Mouse (Mus musculus) liver, adult 2 months (tissue): Measurements from ENCODE around the gene Ccdc167. TPM values are rescaled to one million over a fixed set of nuclear protein-coding genes. Genes with fewer than 3 reads are reported as not detected.

Source experiments
- DNase-seq: peaks from one replicate; pipeline ENCODE4 v3.0.0-alpha.2; 2011; ENCODE audit warnings: low read depth, low spot score; ENCODE audit errors: extremely low read depth
- H3K27ac ChIP-seq: fragments of 200-500 bp; replicated peaks from 2 replicates; pipeline ENCODE4 v1.5.1; 2012; ENCODE audit warnings: low read depth, mild to moderate bottlenecking, control low read depth, inconsistent platforms, low read length; ENCODE audit not compliant: insufficient read depth
- H3K27me3 ChIP-seq: fragments of 200-500 bp; 2 replicates; pipeline ENCODE4 v1.6.1; 2012; ENCODE audit warnings: mild to moderate bottlenecking, moderate library complexity, low read length, inconsistent platforms; ENCODE audit not compliant: control insufficient read depth, insufficient read depth
- H3K36me3 ChIP-seq: fragments of 200-500 bp; 2 replicates; pipeline ENCODE4 v1.6.1; 2012; ENCODE audit warnings: low read length, inconsistent platforms; ENCODE audit not compliant: control insufficient read depth, insufficient read depth
- H3K4me1 ChIP-seq: fragments of 200-500 bp; 2 replicates; pipeline ENCODE4 v1.6.1; 2011; ENCODE audit warnings: low read length; ENCODE audit not compliant: control insufficient read depth, insufficient read depth
- H3K4me3 ChIP-seq: fragments of 200-500 bp; 2 replicates; pipeline ENCODE4 v1.5.1; 2011; ENCODE audit warnings: low read depth, mild to moderate bottlenecking, control low read depth, low read length, moderate library complexity; ENCODE audit not compliant: insufficient read depth
- H3K79me2 ChIP-seq: fragments of 200-500 bp; 2 replicates; pipeline ENCODE4 v1.6.1; 2012; ENCODE audit warnings: inconsistent platforms, mild to moderate bottlenecking, low read length, moderate library complexity; ENCODE audit not compliant: control insufficient read depth, insufficient read depth
- H3K9ac ChIP-seq: fragments of 200-500 bp; 2 replicates; pipeline ENCODE4 v1.6.1; 2012; ENCODE audit warnings: low read depth, mild to moderate bottlenecking, control low read depth, inconsistent platforms, low read length
- CTCF ChIP-seq: fragments of 200-500 bp; IDR thresholded peaks from 2 replicates; pipeline ENCODE4 v1.5.1; 2011; ENCODE audit warnings: low read depth, low read length, control low read depth
- POLR2A ChIP-seq: fragments of 200-500 bp; IDR thresholded peaks from 2 replicates; pipeline ENCODE4 v1.6.1; 2011; ENCODE audit warnings: low read length, control low read depth; ENCODE audit not compliant: insufficient read depth; ENCODE audit errors: extremely low read depth
- WGBS: fragments of 180-500 bp; shearing (Covaris S2); methylation state at CpG from one replicate; pipeline ENCODE4 v1.1.7; 2018; 5-methylcytosine and 5-hydroxymethylcytosine counted together
- polyA plus RNA-seq: library from polyadenylated mRNA; depleted of rRNA; stranded (reverse); fragments of >200 nt; gene quantifications from 2 replicates; pipeline ENCODE4 v1.2.3, GENCODE M21; 2012
- total RNA-seq: library from RNA; depleted of rRNA; stranded (reverse); fragments of >200 nt; gene quantifications from 2 replicates; pipeline ENCODE4 v1.2.3, GENCODE M21; 2014

Ccdc167 gene
- total and polyA plus RNA-seq, 2 experiments, result 4.2 to 5.5 TPM

- no peaks in the 10 kb centered on the region for H3K27me3 ChIP-seq
Measured at GRCm38 (mm10) chr17:29680174-29680573, 36.7 kb downstream of the Ccdc167 start.

GRCm38 (mm10) chr17:29679038-29679767, 37.6 kb downstream of the Ccdc167 start:
- Histone ChIP-seq H3K27ac (no peak overlapping the region), H3K36me3 (peaks cover 84% of the 10 kb centered on the region), H3K4me1 (no peaks in the 10 kb centered on the region), H3K79me2 (no peaks in the 10 kb centered on the region), H3K27me3 (no peaks in the 10 kb centered on the region), H3K4me3 (no peak overlapping the region), H3K9ac (no peak overlapping the region)
- DNase-seq, result no peak
- WGBS, result 91% methylated on average over 6 of the region's 6 CpGs
- no peak for TF ChIP-seq CTCF
- TF ChIP-seq POLR2A, result no peak

More at GRCm38 (mm10) chr17:29680174-29680573, 36.7 kb downstream of the Ccdc167 start:
- Histone ChIP-seq H3K4me1 (no peaks in the 10 kb centered on the region), H3K9ac (no peak overlapping the region), H3K27ac (no peak overlapping the region), H3K4me3 (no peak overlapping the region), H3K36me3 (peaks cover 80% of the 10 kb centered on the region), H3K79me2 (no peaks in the 10 kb centered on the region)
- TF ChIP-seq POLR2A (no peak), CTCF (no peak)
- DNase-seq, result no peak
- 91% methylated on average over 2 of the region's 2 CpGs for WGBS

- Histone ChIP-seq H3K79me2 (no peaks in the 10 kb centered on the region), H3K9ac (no peak overlapping the region), H3K27ac (no peak overlapping the region), H3K4me1 (no peaks in the 10 kb centered on the region), H3K27me3 (no peaks in the 10 kb centered on the region), H3K4me3 (no peak overlapping the region), H3K36me3 (peaks cover 80% of the 10 kb centered on the region)
- 90% methylated on average over 8 of the region's 8 CpGs for WGBS
- DNase-seq, result no peak
- TF ChIP-seq POLR2A (no peak), CTCF (no peak)
Measured at GRCm38 (mm10) chr17:29678526-29678925, 38.3 kb downstream of the Ccdc167 start.

- Histone ChIP-seq H3K27me3 (no peaks in the 10 kb centered on the region), H3K36me3 (peaks cover 43% of the 10 kb centered on the region), H3K9ac (no peak overlapping the region), H3K27ac (no peak overlapping the region), H3K4me1 (no peaks in the 10 kb centered on the region), H3K79me2 (peaks cover 10% of the 10 kb centered on the region; the same call in 1 of the 2 replicates), H3K4me3 (no peak overlapping the region)
- 92% methylated on average over 4 of the region's 4 CpGs for WGBS
- no peak for DNase-seq
- TF ChIP-seq POLR2A (no peak), CTCF (no peak)
Measured at GRCm38 (mm10) chr17:29673325-29673724, 43.5 kb downstream of the Ccdc167 start.

GRCm38 (mm10) chr17:29671021-29671420, 45.8 kb downstream of the Ccdc167 start:
- H3K79me2 ChIP-seq, result peaks cover 21% of the 10 kb centered on the region; the same call in 1 of the 2 replicates
- H3K36me3 ChIP-seq, result peaks cover 31% of the 10 kb centered on the region
- no peaks in the 10 kb centered on the region for H3K4me1 ChIP-seq
- no peak overlapping the region for H3K9ac ChIP-seq
- no peak overlapping the region for H3K27ac ChIP-seq
- DNase-seq, result peak; percentile 20
- WGBS, result 19% methylated on average over 2 of the region's 2 CpGs
- no peak overlapping the region for H3K4me3 ChIP-seq
- TF ChIP-seq POLR2A, result no peak
- no peak for TF ChIP-seq CTCF
- no peaks in the 10 kb centered on the region for H3K27me3 ChIP-seq

- Histone ChIP-seq H3K79me2 (peaks cover 26% of the 10 kb centered on the region; the same call in 1 of the 2 replicates), H3K27ac (no peak overlapping the region), H3K4me1 (no peaks in the 10 kb centered on the region), H3K4me3 (no peak overlapping the region), H3K27me3 (no peaks in the 10 kb centered on the region), H3K9ac (no peak overlapping the region), H3K36me3 (peaks cover 24% of the 10 kb centered on the region)
- DNase-seq, result no peak
- no peak for TF ChIP-seq POLR2A
- no peak for TF ChIP-seq CTCF
Measured at GRCm38 (mm10) chr17:29669936-29670335, 46.9 kb downstream of the Ccdc167 start.
